Mouse (Mus musculus): Measurements from ENCODE around the gene Creg1.

GRCm38 (mm10) chr1:165814116-165814515 lies 50.6 kb downstream of the Creg1 start:
- no peak for TF ChIP-seq POLR2A (IDR thresholded peaks at IDR 0.05; ENCODE audit: insufficient read depth, low read length)
- TF ChIP-seq CTCF (IDR thresholded peaks at IDR 0.05; ENCODE audit: low read depth, low read length) = no peak

Measured in ES-Bruce4 (cell line).